Mouse (Mus musculus): ENCODE data around the gene 1700019D03Rik. TPM values are rescaled to one million over a fixed set of nuclear protein-coding genes. Genes with fewer than 3 reads are reported as not detected.

1700019D03Rik gene
- polyA plus RNA-seq (2012): 0.04 TPM in 1 of 2 replicates, not detected in the other

GRCm38 (mm10) chr1:53020079-53020478, at the start of gene 1700019D03Rik:
TSS of gene 1700019D03Rik (minus strand) at chr1:53020179.

GRCm38 (mm10) chr1:53061340-53061739, 41.4 kb upstream of the 1700019D03Rik start, which contains the start of gene Mstn:
TSS of gene Mstn (plus strand) at chr1:53061640.

Other genes with a start within 250 kb of the 1700019D03Rik start
- gene Inpp1, start 202.5 kb downstream of the 1700019D03Rik start, polyA plus RNA-seq (2012): 1.7 TPM in 2 replicates
- gene Hibch, start 175.2 kb downstream of the 1700019D03Rik start, polyA plus RNA-seq (2012): 0.96 and 2.2 TPM in 2 replicates
- not detected in 2 replicates for gene Mstn, start 41.5 kb upstream of the 1700019D03Rik start, polyA plus RNA-seq (2012)
- not detected in 2 replicates for gene 1700019A02Rik, start 167.5 kb upstream of the 1700019D03Rik start, polyA plus RNA-seq (2012)

Data from megakaryocyte-erythroid progenitor cell, adult 5 weeks (primary cell).